13 mouse cellular contexts compared by ENCODE assay signal in genomic region chr9:62540166-62540565, GRCm38 (mm10). TPM values are rescaled to one million over a fixed set of nuclear protein-coding genes. Genes with fewer than 3 reads are reported as not detected.
DNase-seq lines count a peak whose midpoint lies in the region; ATAC-seq and TF ChIP-seq lines count a peak whose summit lies in the region.
"Had no signal": no experiment of that assay in that cellular context is flagged by ENCODE, and none has a peak within 500 bp of the region (broad histone marks: within the 10 kb centered on the region; RNA-seq: fewer than 3 reads in every experiment).

No protein-coding gene starts in this region.

- 74% methylated on average over 9 of the region's 9 CpGs for WGBS in forebrain, postnatal 0 days
- WGBS in midbrain, embryonic 14.5 days, result 83% methylated on average over 9 of the region's 9 CpGs
- 73% methylated on average over 9 of the region's 9 CpGs for WGBS in heart, embryonic 11.5 days (ENCODE audit: insufficient replicate concordance)
- 81% methylated on average over 9 of the region's 9 CpGs for WGBS in kidney, embryonic 14.5 days

- peak overlapping the region; percentile 98 for H3K27ac ChIP-seq in layer of hippocampus, adult 2 months
- H3K27ac ChIP-seq in cortical plate, adult 2 months (ENCODE audit: insufficient read depth, low read length), result peak overlapping the region; percentile 41; the same call in 1 of the 2 replicates
- H3K27ac ChIP-seq in forebrain, postnatal 0 days (ENCODE audit: low read depth, low read length), result peak overlapping the region; percentile 94
- H3K27ac ChIP-seq in midbrain, embryonic 14.5 days (replicated peaks; ENCODE audit: low read depth, low read length), result peak overlapping the region; percentile 67
- no peak overlapping the region for H3K27ac ChIP-seq in heart, embryonic 11.5 days (ENCODE audit: low read depth, low read length)
- no peak overlapping the region for H3K27ac ChIP-seq in kidney, embryonic 14.5 days (ENCODE audit: low read depth, low read length)
- H3K27ac ChIP-seq: kidney, embryonic 15.5 days; liver, embryonic 14.5 days had no signal

- peaks cover 10% of the 10 kb centered on the region for H3K4me1 ChIP-seq in cortical plate, adult 2 months (ENCODE audit: control insufficient read depth, insufficient read depth, low read length)
- H3K4me1 ChIP-seq in forebrain, postnatal 0 days (ENCODE audit: insufficient read depth), result peaks cover 49% of the 10 kb centered on the region
- H3K4me1 ChIP-seq in midbrain, embryonic 14.5 days (ENCODE audit: control insufficient read depth, insufficient read depth, low read length), result peaks cover 35% of the 10 kb centered on the region
- 0 out of 2 replicates have a peak, but pooled peaks cover 8% of the 10 kb centered on the region for H3K4me1 ChIP-seq in heart, embryonic 11.5 days (ENCODE audit: control insufficient read depth, insufficient read depth, low read length)
- 0 out of 2 replicates have a peak, but pooled peaks cover 7% of the 10 kb centered on the region for H3K4me1 ChIP-seq in kidney, embryonic 14.5 days (ENCODE audit: control insufficient read depth, insufficient read depth, low read length)

- no peak for TF ChIP-seq CTCF in layer of hippocampus, adult 2 months (conservative IDR thresholded peaks at IDR 0.05)
- no peak for TF ChIP-seq CTCF in cortical plate, adult 2 months (IDR thresholded peaks at IDR 0.05; ENCODE audit: extremely low read depth, insufficient read depth, low read length)
- TF ChIP-seq CTCF in forebrain, postnatal 0 days (IDR thresholded peaks at IDR 0.05; ENCODE audit: low read depth), result no peak

- no peak for TF ChIP-seq POLR2A in cortical plate, adult 2 months (IDR thresholded peaks at IDR 0.05; ENCODE audit: extremely low read depth, insufficient read depth, low read length)

- no peak overlapping the region for H3K9ac ChIP-seq in forebrain, postnatal 0 days
- H3K9ac ChIP-seq in midbrain, embryonic 14.5 days (replicated peaks; ENCODE audit: low read length), result no peak overlapping the region
- no peak overlapping the region for H3K9ac ChIP-seq in heart, embryonic 11.5 days (ENCODE audit: low read depth, low read length)
- H3K9ac ChIP-seq in kidney, embryonic 14.5 days (ENCODE audit: low read depth, low read length), result no peak overlapping the region
- H3K9ac ChIP-seq: kidney, embryonic 15.5 days; liver, embryonic 14.5 days had no signal

- H3K27me3 ChIP-seq in forebrain, postnatal 0 days (ENCODE audit: insufficient read depth, low read length), result no peaks in the 10 kb centered on the region
- no peaks in the 10 kb centered on the region for H3K27me3 ChIP-seq in midbrain, embryonic 14.5 days (ENCODE audit: control insufficient read depth, insufficient read depth, low read length)
- peaks cover 16% of the 10 kb centered on the region for H3K27me3 ChIP-seq in heart, embryonic 11.5 days (ENCODE audit: control insufficient read depth, insufficient read depth, low read length)
- H3K27me3 ChIP-seq in kidney, embryonic 14.5 days (ENCODE audit: control insufficient read depth, insufficient read depth, low read length), result no peaks in the 10 kb centered on the region; the same call in 1 of the 2 replicates

- no peak overlapping the region for H3K4me3 ChIP-seq in layer of hippocampus, adult 2 months
- no peak overlapping the region for H3K4me3 ChIP-seq in cortical plate, adult 2 months (ENCODE audit: insufficient read depth, low read length)
- H3K4me3 ChIP-seq in forebrain, postnatal 0 days (ENCODE audit: low read depth, low read length), result no peak overlapping the region
- no peak overlapping the region for H3K4me3 ChIP-seq in midbrain, embryonic 14.5 days (replicated peaks; ENCODE audit: low read depth, low read length)
- no peak overlapping the region for H3K4me3 ChIP-seq in heart, embryonic 11.5 days (ENCODE audit: low read depth, low read length)
- no peak overlapping the region for H3K4me3 ChIP-seq in kidney, embryonic 14.5 days (ENCODE audit: low read length)
- H3K4me3 ChIP-seq: kidney, embryonic 15.5 days had no signal

- no peak for ATAC-seq in forebrain, postnatal 0 days
- no peak for ATAC-seq in midbrain, embryonic 14.5 days (ENCODE audit: low FRiP score, low TSS enrichment)
- no peak for ATAC-seq in heart, embryonic 11.5 days (replicated peaks; ENCODE audit: insufficient number of reproducible peaks, low FRiP score, low TSS enrichment)
- ATAC-seq in kidney, embryonic 14.5 days (ENCODE audit: low FRiP score, low TSS enrichment), result no peak

- DNase-seq in layer of hippocampus, adult 2 months (ENCODE audit: low spot score in 2 of 2), result no peak
- no peak for DNase-seq in layer of hippocampus, postnatal 25 days (ENCODE audit: extremely low spot score in 1 of 2, low spot score in 1 of 2)
- no peak for DNase-seq in forebrain, postnatal 0 days
- DNase-seq in midbrain, embryonic 14.5 days, result no peak
- DNase-seq in left cerebral cortex, adult 11 months (ENCODE audit: low spot score), result no peak
- DNase-seq: adrenal gland, postnatal 14 days; gastrocnemius, postnatal 36 days had no signal

- peak overlapping the region; percentile 24; the same call in 1 of the 2 replicates for H3K4me2 ChIP-seq in forebrain, postnatal 0 days (ENCODE audit: low read depth)
- H3K4me2 ChIP-seq in midbrain, embryonic 14.5 days (ENCODE audit: low read length), result no peak overlapping the region
- no peak overlapping the region for H3K4me2 ChIP-seq in heart, embryonic 11.5 days
- H3K4me2 ChIP-seq in kidney, embryonic 14.5 days (replicated peaks; ENCODE audit: low read depth, low read length), result no peak overlapping the region
- H3K4me2 ChIP-seq: kidney, embryonic 15.5 days had no signal

- no peaks in the 10 kb centered on the region for H3K9me3 ChIP-seq in forebrain, postnatal 0 days (ENCODE audit: low read length)
- H3K9me3 ChIP-seq in midbrain, embryonic 14.5 days (ENCODE audit: control insufficient read depth, low read length), result no peaks in the 10 kb centered on the region
- H3K9me3 ChIP-seq in heart, embryonic 11.5 days (replicated peaks; ENCODE audit: control insufficient read depth, low read length), result no peaks in the 10 kb centered on the region
- H3K9me3 ChIP-seq in kidney, embryonic 14.5 days (ENCODE audit: control insufficient read depth, low read length), result no peaks in the 10 kb centered on the region
- H3K9me3 ChIP-seq: kidney, embryonic 15.5 days had no signal

- no peaks in the 10 kb centered on the region for H3K36me3 ChIP-seq in forebrain, postnatal 0 days (ENCODE audit: insufficient read depth)
- H3K36me3 ChIP-seq in midbrain, embryonic 14.5 days (ENCODE audit: control insufficient read depth, insufficient read depth, low read length), result no peaks in the 10 kb centered on the region
- no peaks in the 10 kb centered on the region for H3K36me3 ChIP-seq in heart, embryonic 11.5 days (ENCODE audit: control insufficient read depth, insufficient read depth, low read length)
- H3K36me3 ChIP-seq in kidney, embryonic 14.5 days (ENCODE audit: control insufficient read depth, insufficient read depth, low read length), result no peaks in the 10 kb centered on the region
- H3K36me3 ChIP-seq: kidney, embryonic 15.5 days had no signal

RNA-seq across cellular contexts. Expression of gene Coro2b, which starts 3.3 kb away (rescaled TPM):
- 100 to 1,000 TPM; 226 to 243 TPM for total RNA-seq in layer of hippocampus, adult 2 months (2021)
- total RNA-seq in layer of hippocampus, postnatal 25 days (2021), result 100 to 1,000 TPM; 220 to 233 TPM
- polyA plus RNA-seq in cortical plate, adult 2 months (2012; rRNA removed), result 130 and 131 TPM in 2 replicates
- total RNA-seq in forebrain, postnatal 0 days (2014; rRNA removed), result 43.3 and 53.2 TPM in 2 replicates
- polyA plus RNA-seq in forebrain, postnatal 0 days (2015; fragmentation: Nextera tagmentation; extraction: Ambion mirVana), result 24.7 and 31.6 TPM in 2 replicates
- polyA plus RNA-seq in midbrain, embryonic 14.5 days (2014; fragmentation: Nextera tagmentation; extraction: Ambion mirVana), result 33.2 and 34.5 TPM in 2 replicates
- 3.7 TPM in 2 replicates for polyA plus RNA-seq in heart, embryonic 11.5 days (2014; fragmentation: Nextera tagmentation; extraction: Ambion mirVana)
- 9.3 and 16.5 TPM in 2 replicates for polyA plus RNA-seq in kidney, embryonic 14.5 days (2014; fragmentation: Nextera tagmentation; extraction: Ambion mirVana)
- total RNA-seq: monocyte, adult 5-6 weeks had no signal

Comparison
In these comparisons a context has a peak if more than half of its experiments do, and no peak if none do; other contexts are left out.
1. H3K27ac ChIP-seq: peak in layer of hippocampus, adult 2 months (single experiment), cortical plate, adult 2 months (single experiment), forebrain, postnatal 0 days (single experiment) and midbrain, embryonic 14.5 days (single experiment); none in heart, embryonic 11.5 days (single experiment) and kidney, embryonic 14.5 days (single experiment).